Mouse (Mus musculus): Measurements from ENCODE around the gene Arcn1. TPM values are rescaled to one million over a fixed set of nuclear protein-coding genes. Genes with fewer than 3 reads are reported as not detected.

Arcn1 gene
- polyA plus RNA-seq, 1 experiment, result 0.52 TPM

GRCm38 (mm10) chr9:44716997-44717821, 50.4 kb downstream of the Arcn1 start:
- no peaks in the 10 kb centered on the region for H3K9me3 ChIP-seq (ENCODE audit: control insufficient read depth, low read length)
- TF ChIP-seq TAL1 (IDR thresholded peaks at IDR 0.05; ENCODE audit: low read length) (no peak), GATA1 (IDR thresholded peaks at IDR 0.05; ENCODE audit: low read length) (no peak)
- no peak overlapping the region for H3K4me3 ChIP-seq (replicated peaks)
- peaks cover 22% of the 10 kb centered on the region for H3K27me3 ChIP-seq (ENCODE audit: control insufficient read depth)
- H3K36me3 ChIP-seq (ENCODE audit: control insufficient read depth), result no peaks in the 10 kb centered on the region; the same call in 1 of the 2 replicates
- H3K4me1 ChIP-seq (ENCODE audit: control insufficient read depth), result peaks cover 51% of the 10 kb centered on the region

DNA sequence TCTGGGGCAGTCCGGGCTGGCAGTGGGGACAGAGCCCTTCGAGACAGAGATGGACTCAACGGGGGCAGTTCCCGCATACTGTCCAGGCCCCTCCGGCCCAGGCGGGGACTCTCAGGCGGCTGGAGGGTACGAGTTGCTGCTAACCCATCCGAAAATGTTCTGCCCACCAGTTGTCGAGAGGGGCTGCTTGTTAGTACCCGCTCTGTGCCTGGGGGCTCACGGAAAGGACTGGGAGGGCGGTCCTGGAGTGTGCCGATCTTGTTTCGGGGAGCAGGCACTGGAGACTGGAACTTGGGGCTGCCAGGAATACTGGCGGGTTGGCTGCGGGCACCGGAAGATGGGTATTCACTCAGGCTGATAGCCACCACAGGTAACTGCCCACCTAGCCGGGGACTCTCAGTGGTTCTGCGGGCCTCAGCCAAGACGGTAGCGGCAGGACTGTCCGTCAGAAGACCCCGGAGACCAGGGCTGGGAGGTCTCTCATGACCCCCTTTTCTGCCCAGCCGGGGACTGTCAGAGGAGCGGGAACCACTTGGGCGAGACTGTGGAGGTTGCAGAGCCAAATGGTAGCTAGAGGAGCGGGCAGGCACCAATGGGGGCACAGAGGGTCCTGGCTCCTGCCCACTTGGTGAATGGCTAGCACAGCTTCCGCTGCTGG, 51.8 kb downstream of the Arcn1 start:
- no peak overlapping the region for H3K4me3 ChIP-seq (replicated peaks)
- H3K9me3 ChIP-seq (ENCODE audit: control insufficient read depth, low read length), result no peaks in the 10 kb centered on the region
- no peak for TF ChIP-seq GATA1 (IDR thresholded peaks at IDR 0.05; ENCODE audit: low read length)
- no peak for TF ChIP-seq TAL1 (IDR thresholded peaks at IDR 0.05; ENCODE audit: low read length)
- H3K36me3 ChIP-seq (ENCODE audit: control insufficient read depth), result no peaks in the 10 kb centered on the region; the same call in 1 of the 2 replicates
- peaks cover 9% of the 10 kb centered on the region for H3K27me3 ChIP-seq (ENCODE audit: control insufficient read depth)
- peaks cover 46% of the 10 kb centered on the region for H3K4me1 ChIP-seq (ENCODE audit: control insufficient read depth)

DNA sequence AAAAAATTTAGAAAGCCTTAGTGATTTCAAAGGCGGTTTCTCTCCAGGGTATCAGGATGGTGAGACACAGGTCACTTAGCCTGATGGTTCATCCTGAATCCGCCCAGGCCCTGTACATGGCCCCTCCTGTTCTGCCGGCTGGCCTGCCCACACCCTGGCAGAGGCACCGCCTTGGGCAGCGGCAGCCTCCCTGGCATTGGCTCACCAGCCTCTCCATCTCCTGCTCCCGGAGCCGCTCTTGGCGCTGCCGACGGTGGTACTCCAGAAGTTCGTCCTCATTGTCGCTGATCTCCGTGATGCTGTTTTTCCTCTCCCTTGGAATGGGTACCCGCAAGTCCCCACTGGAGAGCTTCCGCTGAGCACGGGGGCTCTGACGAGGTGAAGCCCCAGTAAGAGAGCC, 52.5 kb downstream of the Arcn1 start:
- peaks cover 38% of the 10 kb centered on the region for H3K4me1 ChIP-seq (ENCODE audit: control insufficient read depth)
- no peak for TF ChIP-seq TAL1 (IDR thresholded peaks at IDR 0.05; ENCODE audit: low read length)
- TF ChIP-seq GATA1 (IDR thresholded peaks at IDR 0.05; ENCODE audit: low read length), result no peak
- H3K27me3 ChIP-seq (ENCODE audit: control insufficient read depth), result peaks cover 1% of the 10 kb centered on the region
- H3K36me3 ChIP-seq (ENCODE audit: control insufficient read depth), result peaks cover 2% of the 10 kb centered on the region; the same call in 1 of the 2 replicates
- H3K9me3 ChIP-seq (ENCODE audit: control insufficient read depth, low read length), result no peaks in the 10 kb centered on the region
- H3K4me3 ChIP-seq (replicated peaks), result no peak overlapping the region

- peaks cover 26% of the 10 kb centered on the region for H3K4me1 ChIP-seq (ENCODE audit: control insufficient read depth)
- no peak for TF ChIP-seq GATA1 (IDR thresholded peaks at IDR 0.05; ENCODE audit: low read length)
- no peak for TF ChIP-seq TAL1 (IDR thresholded peaks at IDR 0.05; ENCODE audit: low read length)
- H3K36me3 ChIP-seq (ENCODE audit: control insufficient read depth), result peaks cover 2% of the 10 kb centered on the region; the same call in 1 of the 2 replicates
- H3K27me3 ChIP-seq (ENCODE audit: control insufficient read depth), result peaks cover 5% of the 10 kb centered on the region
- H3K4me3 ChIP-seq (replicated peaks), result no peak overlapping the region
- no peaks in the 10 kb centered on the region for H3K9me3 ChIP-seq (ENCODE audit: control insufficient read depth, low read length)
These were observed 54.1 kb downstream of the Arcn1 start for GRCm38 (mm10) chr9:44713574-44713973.

GRCm38 (mm10) chr9:44713080-44713479, 54.6 kb downstream of the Arcn1 start:
- H3K4me3 ChIP-seq (replicated peaks), result no peak overlapping the region
- TF ChIP-seq GATA1 (IDR thresholded peaks at IDR 0.05; ENCODE audit: low read length), result no peak
- no peak for TF ChIP-seq TAL1 (IDR thresholded peaks at IDR 0.05; ENCODE audit: low read length)
- H3K36me3 ChIP-seq (ENCODE audit: control insufficient read depth), result peaks cover 2% of the 10 kb centered on the region; the same call in 1 of the 2 replicates
- H3K27me3 ChIP-seq (ENCODE audit: control insufficient read depth), result peaks cover 10% of the 10 kb centered on the region
- no peaks in the 10 kb centered on the region for H3K9me3 ChIP-seq (ENCODE audit: control insufficient read depth, low read length)
- H3K4me1 ChIP-seq (ENCODE audit: control insufficient read depth), result peaks cover 31% of the 10 kb centered on the region

- TF ChIP-seq GATA1 (IDR thresholded peaks at IDR 0.05; ENCODE audit: low read length), result no peak
- no peak for TF ChIP-seq TAL1 (IDR thresholded peaks at IDR 0.05; ENCODE audit: low read length)
- H3K4me3 ChIP-seq (replicated peaks), result no peak overlapping the region
- peaks cover 22% of the 10 kb centered on the region for H3K27me3 ChIP-seq (ENCODE audit: control insufficient read depth)
These were observed 56.0 kb downstream of the Arcn1 start for GRCm38 (mm10) chr9:44711602-44712001.

GRCm38 (mm10) chr9:44710213-44710612, 57.4 kb downstream of the Arcn1 start:
- Histone ChIP-seq H3K36me3 (ENCODE audit: control insufficient read depth) (peaks cover 2% of the 10 kb centered on the region; the same call in 1 of the 2 replicates), H3K4me1 (ENCODE audit: control insufficient read depth) (peaks cover 25% of the 10 kb centered on the region), H3K4me3 (replicated peaks) (no peak overlapping the region), H3K9me3 (ENCODE audit: control insufficient read depth, low read length) (no peaks in the 10 kb centered on the region), H3K27me3 (ENCODE audit: control insufficient read depth) (peaks cover 22% of the 10 kb centered on the region)
- TF ChIP-seq TAL1 (IDR thresholded peaks at IDR 0.05; ENCODE audit: low read length) (no peak), GATA1 (IDR thresholded peaks at IDR 0.05; ENCODE audit: low read length) (no peak)

More at GRCm38 (mm10) chr9:44711602-44712001, 56.0 kb downstream of the Arcn1 start:
- Histone ChIP-seq H3K9me3 (ENCODE audit: control insufficient read depth, low read length) (no peaks in the 10 kb centered on the region), H3K36me3 (ENCODE audit: control insufficient read depth) (peaks cover 2% of the 10 kb centered on the region; the same call in 1 of the 2 replicates), H3K4me1 (ENCODE audit: control insufficient read depth) (peaks cover 26% of the 10 kb centered on the region)

DNA sequence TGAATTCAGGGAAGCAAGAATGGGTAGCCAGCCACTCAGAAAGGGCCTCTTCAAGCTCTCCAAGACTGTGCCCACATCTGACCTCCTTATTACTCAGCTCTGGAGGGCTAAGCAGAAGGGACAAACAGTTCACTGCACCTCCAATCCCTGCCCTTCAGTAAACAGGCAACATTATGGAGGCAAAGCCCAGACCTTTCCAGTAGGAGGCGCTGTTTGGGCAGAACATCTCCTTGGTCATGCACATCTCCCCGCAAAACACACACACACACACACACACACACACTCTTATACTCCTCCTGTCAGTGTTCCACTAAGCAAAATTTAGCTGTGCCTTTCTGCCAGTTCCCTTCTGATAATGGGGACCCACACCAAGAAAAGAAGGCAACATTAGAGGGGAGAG, 58.0 kb downstream of the Arcn1 start:
- peaks cover 25% of the 10 kb centered on the region for H3K4me1 ChIP-seq (ENCODE audit: control insufficient read depth)
- no peaks in the 10 kb centered on the region for H3K9me3 ChIP-seq (ENCODE audit: control insufficient read depth, low read length)
- TF ChIP-seq GATA1 (IDR thresholded peaks at IDR 0.05; ENCODE audit: low read length), result no peak
- no peak for TF ChIP-seq TAL1 (IDR thresholded peaks at IDR 0.05; ENCODE audit: low read length)
- no peak overlapping the region for H3K4me3 ChIP-seq (replicated peaks)
- H3K27me3 ChIP-seq (ENCODE audit: control insufficient read depth), result peaks cover 22% of the 10 kb centered on the region
- H3K36me3 ChIP-seq (ENCODE audit: control insufficient read depth), result peaks cover 2% of the 10 kb centered on the region; the same call in 1 of the 2 replicates

- peaks cover 25% of the 10 kb centered on the region for H3K4me1 ChIP-seq (ENCODE audit: control insufficient read depth)
- peaks cover 2% of the 10 kb centered on the region; the same call in 1 of the 2 replicates for H3K36me3 ChIP-seq (ENCODE audit: control insufficient read depth)
- TF ChIP-seq TAL1 (IDR thresholded peaks at IDR 0.05; ENCODE audit: low read length) (no peak), GATA1 (IDR thresholded peaks at IDR 0.05; ENCODE audit: low read length) (no peak)
- H3K4me3 ChIP-seq (replicated peaks), result no peak overlapping the region
- peaks cover 22% of the 10 kb centered on the region for H3K27me3 ChIP-seq (ENCODE audit: control insufficient read depth)
- H3K9me3 ChIP-seq (ENCODE audit: control insufficient read depth, low read length), result no peaks in the 10 kb centered on the region
These were observed 58.7 kb downstream of the Arcn1 start for GRCm38 (mm10) chr9:44708925-44709324.

Data from erythroblast, embryonic 14.5 days (primary cell).